Mouse (Mus musculus) frontal cortex, adult 2 months (tissue): ENCODE results near the gene Cela3b. TPM values are rescaled to one million over a fixed set of nuclear protein-coding genes. Genes with fewer than 3 reads are reported as not detected.
A peak's percentile ranks its signal among the peaks of the same experiment; 100 is the strongest.

ENCODE experiments used
- DNase-seq, 2 experiments: peaks; one replicate each; pipeline ENCODE4 v3.0.0; 2022; ENCODE audit warnings: low spot score in 1 of 2; ENCODE audit errors: extremely low spot score in 1 of 2
- polyA plus RNA-seq: library from polyadenylated mRNA; depleted of rRNA; stranded (reverse); fragments of >200 nt; gene quantifications from 2 replicates; pipeline ENCODE4 v1.2.3, GENCODE M21; 2012; rRNA removed

Gene Cela3b
- 0.15 TPM in 1 of 2 replicates, not detected in the other for polyA plus RNA-seq

GRCm38 (mm10) chr4:137430502-137430901, at the start of gene Cela3b:
Gene Cela3b, minus strand, starts transcription at chr4:137430540.
- DNase-seq = no peak

- no peak for DNase-seq
Observed at GRCm38 (mm10) chr4:137479757-137480156, 49.4 kb upstream of the Cela3b start.

GRCm38 (mm10) chr4:137478306-137478705, 48.0 kb upstream of the Cela3b start:
- DNase-seq = no peak

- no peak for DNase-seq
Observed at GRCm38 (mm10) chr4:137477611-137478010, 47.3 kb upstream of the Cela3b start.

- DNase-seq = peak in 1 of 2 experiments; percentile 4
Observed at GRCm38 (mm10) chr4:137476761-137477237, 46.5 kb upstream of the Cela3b start.

GRCm38 (mm10) chr4:137476065-137476760, 45.9 kb upstream of the Cela3b start:
- peak; percentile 15 to 58 for DNase-seq

GRCm38 (mm10) chr4:137475271-137476050, 45.1 kb upstream of the Cela3b start:
- DNase-seq = no peak

- DNase-seq = no peak
Observed at GRCm38 (mm10) chr4:137474694-137475093, 44.4 kb upstream of the Cela3b start.

- no peak for DNase-seq
Observed at GRCm38 (mm10) chr4:137473701-137474388, 43.5 kb upstream of the Cela3b start.

- DNase-seq = no peak
Observed at GRCm38 (mm10) chr4:137473240-137473639, 42.9 kb upstream of the Cela3b start.

GRCm38 (mm10) chr4:137471326-137471725, 41.0 kb upstream of the Cela3b start:
- no peak for DNase-seq

GRCm38 (mm10) chr4:137470701-137471317, 40.5 kb upstream of the Cela3b start:
- no peak for DNase-seq

- DNase-seq = no peak
Observed at GRCm38 (mm10) chr4:137469845-137470692, 39.7 kb upstream of the Cela3b start.

GRCm38 (mm10) chr4:137469081-137469844, 38.9 kb upstream of the Cela3b start:
- no peak for DNase-seq

GRCm38 (mm10) chr4:137468260-137469080, 38.1 kb upstream of the Cela3b start, which contains the start of gene Hspg2:
Gene Hspg2, plus strand, starts transcription at chr4:137468769.
- DNase-seq = peak; percentile 59 to 79

- DNase-seq = no peak
Observed at GRCm38 (mm10) chr4:137467525-137467924, 37.2 kb upstream of the Cela3b start.

- no peak for DNase-seq
Observed at GRCm38 (mm10) chr4:137466991-137467390, 36.7 kb upstream of the Cela3b start.
